Mouse (Mus musculus) testis, adult 2 months (tissue): ENCODE data around the gene Zfp654.

ENCODE experiments used
- CTCF ChIP-seq: fragments of 200-500 bp; IDR thresholded peaks from 2 replicates; pipeline ENCODE4 v1.5.1; 2012; ENCODE audit warnings: low read depth, mild to moderate bottlenecking, inconsistent platforms, low read length, moderate library complexity; ENCODE audit not compliant: control insufficient read depth, insufficient read depth, insufficient replicate concordance
- POLR2A ChIP-seq: fragments of 200-500 bp; IDR thresholded peaks from 2 replicates; pipeline ENCODE4 v1.6.1; 2012; ENCODE audit warnings: low read depth, mild to moderate bottlenecking, inconsistent platforms, low read length, moderate library complexity; ENCODE audit not compliant: control insufficient read depth

DNA sequence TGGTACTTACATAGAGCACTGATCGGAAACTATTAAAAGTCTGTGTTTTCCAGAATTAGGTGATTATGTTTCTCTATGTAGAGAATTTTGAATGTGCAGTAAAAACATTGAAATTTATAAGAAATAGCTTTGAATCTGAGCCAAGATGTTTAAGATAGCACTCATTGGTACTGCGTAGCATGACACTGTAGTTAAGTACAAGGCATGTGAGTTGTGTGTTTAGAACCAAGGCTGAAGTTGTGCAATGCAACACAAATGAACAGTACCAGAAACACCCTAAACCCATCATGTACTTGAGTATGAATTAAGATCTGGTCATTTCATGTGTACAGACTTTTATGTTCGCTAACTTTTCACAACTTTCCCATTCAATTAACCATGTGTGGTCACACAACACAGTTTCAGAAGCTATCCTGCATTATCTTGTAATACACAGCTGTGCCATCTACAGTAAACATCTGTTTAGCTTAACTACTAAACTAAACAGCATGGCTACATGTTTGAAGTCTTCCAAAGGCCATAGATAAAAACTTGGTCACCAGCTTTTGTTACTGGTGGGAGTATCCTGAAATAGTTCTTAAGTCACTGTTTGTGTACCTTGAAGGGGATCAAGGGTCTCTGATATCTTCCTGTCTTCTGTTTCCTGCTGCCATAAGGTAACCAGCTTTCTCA lies 34.2 kb downstream of the Zfp654 start:
- TF ChIP-seq CTCF = no peak
- no peak for TF ChIP-seq POLR2A
